Mouse (Mus musculus): Measurements from ENCODE around the gene Rln1.

The Rln1 gene

GRCm38 (mm10) chr19:29334068-29334745 lies at the start of gene Rln1:
Rln1 (minus strand) TSS chr19:29334670.
- no peak for DNase-seq (ENCODE audit: low read depth, low spot score)

- no peak for DNase-seq (ENCODE audit: low read depth, low spot score)
These were observed 48.9 kb upstream of the Rln1 start for GRCm38 (mm10) chr19:29383368-29383767.

- DNase-seq (ENCODE audit: low read depth, low spot score): no peak
These were observed 45.6 kb upstream of the Rln1 start for GRCm38 (mm10) chr19:29379839-29380603.

GRCm38 (mm10) chr19:29376382-29376781 lies 41.9 kb upstream of the Rln1 start:
- no peak for DNase-seq (ENCODE audit: low read depth, low spot score)

GRCm38 (mm10) chr19:29374947-29375346 lies 40.5 kb upstream of the Rln1 start:
- no peak for DNase-seq (ENCODE audit: low read depth, low spot score)

- DNase-seq (ENCODE audit: low read depth, low spot score): no peak
These were observed 39.0 kb upstream of the Rln1 start for GRCm38 (mm10) chr19:29373438-29373837.

GRCm38 (mm10) chr19:29372621-29373020 lies 38.2 kb upstream of the Rln1 start:
- DNase-seq (ENCODE audit: low read depth, low spot score): no peak

GRCm38 (mm10) chr19:29372138-29372537 lies 37.7 kb upstream of the Rln1 start:
- peak; percentile 43 for DNase-seq (ENCODE audit: low read depth, low spot score)

- DNase-seq (ENCODE audit: low read depth, low spot score): no peak
These were observed 37.0 kb upstream of the Rln1 start for GRCm38 (mm10) chr19:29371284-29372081.

- DNase-seq (ENCODE audit: low read depth, low spot score): no peak
These were observed 36.2 kb upstream of the Rln1 start for GRCm38 (mm10) chr19:29370545-29371283.

- no peak for DNase-seq (ENCODE audit: low read depth, low spot score)
These were observed 35.6 kb upstream of the Rln1 start for GRCm38 (mm10) chr19:29370112-29370511.

GRCm38 (mm10) chr19:29368671-29369309 lies 34.3 kb upstream of the Rln1 start:
- DNase-seq (ENCODE audit: low read depth, low spot score): no peak

- DNase-seq (ENCODE audit: low read depth, low spot score): no peak
These were observed 33.6 kb upstream of the Rln1 start for GRCm38 (mm10) chr19:29368041-29368440.

- no peak for DNase-seq (ENCODE audit: low read depth, low spot score)
These were observed 32.6 kb upstream of the Rln1 start, which contains the start of the genes Plgrkt and Cd274 for GRCm38 (mm10) chr19:29366969-29367622. Plgrkt (minus strand) TSS chr19:29367390. Cd274 (plus strand) TSS chr19:29367455.

GRCm38 (mm10) chr19:29366226-29366968 lies 31.9 kb upstream of the Rln1 start:
- DNase-seq (ENCODE audit: low read depth, low spot score): no peak

GRCm38 (mm10) chr19:29365105-29365504 lies 30.6 kb upstream of the Rln1 start:
- DNase-seq (ENCODE audit: low read depth, low spot score): no peak

GRCm38 (mm10) chr19:29364076-29364475 lies 29.6 kb upstream of the Rln1 start:
- no peak for DNase-seq (ENCODE audit: low read depth, low spot score)

- DNase-seq (ENCODE audit: low read depth, low spot score): no peak
These were observed 29.1 kb upstream of the Rln1 start for GRCm38 (mm10) chr19:29363557-29363956.

GRCm38 (mm10) chr19:29362173-29362930 lies 27.9 kb upstream of the Rln1 start:
- no peak for DNase-seq (ENCODE audit: low read depth, low spot score)
